Mouse (Mus musculus): ENCODE data around the gene Hs3st3b1.

DNA sequence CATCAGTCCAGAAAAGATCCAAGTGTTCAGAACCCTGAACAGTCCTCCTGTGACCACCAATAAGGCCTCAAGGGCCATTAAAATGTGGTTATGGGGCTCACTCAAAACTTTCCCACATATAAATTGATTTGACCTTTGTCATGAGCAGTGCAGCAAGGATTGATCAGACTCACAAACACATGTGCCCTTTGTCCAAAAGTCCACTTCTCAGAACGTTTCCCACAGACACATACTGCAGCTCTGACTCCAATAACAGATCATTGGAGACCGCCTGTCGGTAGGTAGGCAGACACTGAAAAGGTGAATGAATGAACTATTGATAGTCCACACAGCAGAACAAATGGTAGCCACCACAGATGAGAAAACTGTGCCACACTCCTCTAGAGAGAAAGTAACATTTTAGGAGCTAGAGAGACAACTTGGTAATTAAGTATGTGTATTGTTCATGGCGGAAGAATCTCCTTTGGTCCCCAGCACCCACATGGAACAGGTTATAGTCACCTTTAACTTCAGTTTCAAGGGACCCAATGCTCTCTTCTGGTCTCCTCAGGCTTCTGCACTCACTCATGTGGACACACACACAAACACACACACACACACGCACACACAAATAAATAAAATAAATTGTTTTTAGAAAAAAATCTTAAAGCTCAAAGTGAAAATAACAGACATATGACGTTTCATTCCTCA lies 70.9 kb downstream of the Hs3st3b1 start:
- no peak for TF ChIP-seq CTCF (conservative IDR thresholded peaks at IDR 0.05; ENCODE audit: low read length)
- TF ChIP-seq NANOG (IDR thresholded peaks at IDR 0.05; ENCODE audit: borderline replicate concordance, low read length): no peak
